Mouse (Mus musculus): Measurements from ENCODE around the gene Krtap4-7. TPM values are rescaled to one million over a fixed set of nuclear protein-coding genes. Genes with fewer than 3 reads are reported as not detected.

Gene Krtap4-7
- total and polyA plus RNA-seq, 3 experiments: not detected

- Histone ChIP-seq H3K27me3 (replicated peaks) (peaks cover 80% of the 10 kb centered on the region), H3K4me1 (ENCODE audit: control insufficient read depth in 1 of 2, insufficient read depth in 2 of 2) (no peaks in the 10 kb centered on the region), H3K79me2 (replicated peaks; ENCODE audit: control insufficient read depth, extremely low read depth, insufficient read depth, poor library complexity, severe bottlenecking) (no peaks in the 10 kb centered on the region), H3K27ac (ENCODE audit: insufficient read depth, low read depth) (no peak within 1 kb of the TSS), H3K4me3 (replicated peaks in 1 of 3; ENCODE audit: low read depth in 2 of 3, low read length in 2 of 3, poor library complexity in 1 of 3) (no peak within 1 kb of the TSS), H3K4me2 (ENCODE audit: insufficient read depth, low read depth, poor library complexity, severe bottlenecking) (no peak within 1 kb of the TSS), H3K9me3 (replicated peaks; ENCODE audit: low read length) (peaks cover 3% of the 10 kb centered on the region), H3K9ac (ENCODE audit: insufficient read depth, low read depth) (no peak within 1 kb of the TSS), H3K36me3 (replicated peaks in 1 of 2; ENCODE audit: control insufficient read depth in 1 of 2, insufficient read depth in 1 of 2, low read length in 1 of 2) (no peaks in the 10 kb centered on the region)
- TF ChIP-seq MAZ (IDR thresholded peaks at IDR 0.05; ENCODE audit: low read depth, low read length): no peak
- no peak for TF ChIP-seq MEF2A (IDR thresholded peaks at IDR 0.05; ENCODE audit: borderline replicate concordance, low read depth, low read length)
- no peak for TF ChIP-seq CHD1 (IDR thresholded peaks at IDR 0.05; ENCODE audit: low read depth, low read length)
- TF ChIP-seq ELF1 (IDR thresholded peaks at IDR 0.05; ENCODE audit: low read depth, low read length): no peak
- TF ChIP-seq ZKSCAN1 (IDR thresholded peaks at IDR 0.05; ENCODE audit: borderline replicate concordance, low read depth, low read length): no peak
- TF ChIP-seq RAD21 (IDR thresholded peaks at IDR 0.05; ENCODE audit: low read depth, low read length): no peak
- TF ChIP-seq PAX5 (IDR thresholded peaks at IDR 0.05; ENCODE audit: low read length): no peak
- TF ChIP-seq MXI1 (IDR thresholded peaks at IDR 0.05; ENCODE audit: low read depth, low read length): no peak
- TF ChIP-seq POLR2AphosphoS2 (IDR thresholded peaks at IDR 0.05; ENCODE audit: low read depth, low read length): no peak
- TF ChIP-seq POLR2A (IDR thresholded peaks at IDR 0.05; ENCODE audit: low read depth, low read length): no peak
- TF ChIP-seq NRF1 (IDR thresholded peaks at IDR 0.05; ENCODE audit: low read depth, low read length): no peak
- TF ChIP-seq SIN3A (IDR thresholded peaks at IDR 0.05; ENCODE audit: low read length): no peak
- TF ChIP-seq E2F4 (IDR thresholded peaks at IDR 0.05; ENCODE audit: insufficient replicate concordance, low read depth, low read length): no peak
- TF ChIP-seq MYC (IDR thresholded peaks at IDR 0.05; ENCODE audit: low read depth, low read length): no peak
- no peak for TF ChIP-seq CTCF (conservative IDR thresholded peaks at IDR 0.05 in 1 of 2, IDR thresholded peaks at IDR 0.05 in 1 of 2; ENCODE audit: low read depth in 2 of 2, low read length in 2 of 2)
- TF ChIP-seq IRF4 (IDR thresholded peaks at IDR 0.05; ENCODE audit: low read depth, low read length): no peak
- TF ChIP-seq ZNF384 (IDR thresholded peaks at IDR 0.05; ENCODE audit: low read depth, low read length): no peak
- TF ChIP-seq SMC3 (IDR thresholded peaks at IDR 0.05; ENCODE audit: low read depth, low read length): no peak
- dilution Hi-C loops (cut with MboI; ENCODE audit: extremely low pct_ligation_motif_present, extremely low pct_unique_long_range_greater_than_20kb, low sequenced_read_pairs): no loop called here
- DNase-seq (ENCODE audit: extremely low read depth): no peak
- in situ Hi-C loops (cut with MboI; ENCODE audit: low pct_ligation_motif_present, low pct_unique_long_range_greater_than_20kb, low sequenced_read_pairs): no loop called here
These were observed 6.2 kb upstream of the Krtap4-7 start, which contains the start of gene Gm11555 for GRCm38 (mm10) chr11:99650136-99650535. TSS of gene Gm11555 (minus strand) at chr11:99650236.

- dilution Hi-C loops (cut with MboI; ENCODE audit: extremely low pct_ligation_motif_present, extremely low pct_unique_long_range_greater_than_20kb, low sequenced_read_pairs): no loop called here
- H3K4me3 ChIP-seq (replicated peaks in 1 of 3; ENCODE audit: low read depth in 2 of 3, low read length in 2 of 3, poor library complexity in 1 of 3): no peak overlapping the region
These were observed 2.6 kb upstream of the Krtap4-7 start for GRCm38 (mm10) chr11:99646444-99646843.

More at GRCm38 (mm10) chr11:99646444-99646843, 2.6 kb upstream of the Krtap4-7 start:
- Histone ChIP-seq H3K9me3 (replicated peaks; ENCODE audit: low read length) (peaks cover 3% of the 10 kb centered on the region), H3K9ac (ENCODE audit: insufficient read depth, low read depth) (no peak overlapping the region), H3K27me3 (replicated peaks) (peaks cover 71% of the 10 kb centered on the region), H3K36me3 (replicated peaks in 1 of 2; ENCODE audit: control insufficient read depth in 1 of 2, insufficient read depth in 1 of 2, low read length in 1 of 2) (no peaks in the 10 kb centered on the region), H3K79me2 (replicated peaks; ENCODE audit: control insufficient read depth, extremely low read depth, insufficient read depth, poor library complexity, severe bottlenecking) (no peaks in the 10 kb centered on the region), H3K4me2 (ENCODE audit: insufficient read depth, low read depth, poor library complexity, severe bottlenecking) (no peak overlapping the region), H3K27ac (ENCODE audit: insufficient read depth, low read depth) (no peak overlapping the region), H3K4me1 (ENCODE audit: control insufficient read depth in 1 of 2, insufficient read depth in 2 of 2) (peaks cover 0 to 5% of the 10 kb centered on the region in 2 experiments; a peak in 1 of 4 replicates)
- no peak for TF ChIP-seq MEF2A (IDR thresholded peaks at IDR 0.05; ENCODE audit: borderline replicate concordance, low read depth, low read length)
- no peak for TF ChIP-seq RAD21 (IDR thresholded peaks at IDR 0.05; ENCODE audit: low read depth, low read length)
- no peak for TF ChIP-seq ETS1 (conservative IDR thresholded peaks at IDR 0.05; ENCODE audit: low read depth, low read length)
- TF ChIP-seq IRF4 (IDR thresholded peaks at IDR 0.05; ENCODE audit: low read depth, low read length): no peak
- TF ChIP-seq MXI1 (IDR thresholded peaks at IDR 0.05; ENCODE audit: low read depth, low read length): no peak
- TF ChIP-seq RCOR1 (conservative IDR thresholded peaks at IDR 0.05; ENCODE audit: low read depth, low read length): no peak
- no peak for TF ChIP-seq ZC3H11A (IDR thresholded peaks at IDR 0.05; ENCODE audit: low read depth, low read length)
- TF ChIP-seq POLR2AphosphoS2 (IDR thresholded peaks at IDR 0.05; ENCODE audit: low read depth, low read length): no peak
- TF ChIP-seq ZMIZ1 (IDR thresholded peaks at IDR 0.05; ENCODE audit: low read depth, low read length): no peak
- no peak for TF ChIP-seq GABPA (IDR thresholded peaks at IDR 0.05; ENCODE audit: insufficient replicate concordance, low read depth, low read length)
- TF ChIP-seq MAX (IDR thresholded peaks at IDR 0.05; ENCODE audit: low read length): no peak
- no peak for DNase-seq (ENCODE audit: extremely low read depth)
- in situ Hi-C loops (cut with MboI; ENCODE audit: low pct_ligation_motif_present, low pct_unique_long_range_greater_than_20kb, low sequenced_read_pairs): no loop called here

Data from CH12.LX (cell line).